Mouse (Mus musculus): Measurements from ENCODE around the gene Sowaha.
"Not testable (repeated sequence)": the region's sequence is repeated elsewhere in the genome, so short reads cannot be mapped to it uniquely, and the experiment has no call there.

Sowaha gene

GRCm38 (mm10) chr11:53435504-53435903 lies 44.6 kb downstream of the Sowaha start:
- no peak for DNase-seq

- no peak for DNase-seq
Observed at GRCm38 (mm10) chr11:53433057-53433456, 47.0 kb downstream of the Sowaha start.

GRCm38 (mm10) chr11:53431347-53432056 lies 48.6 kb downstream of the Sowaha start:
- no peak for DNase-seq

- peak; percentile 100 for DNase-seq
Observed at GRCm38 (mm10) chr11:53430670-53431346, 49.3 kb downstream of the Sowaha start, which contains the start of the genes Uqcrq and Gdf9. Gene Uqcrq (minus strand): TSS chr11:53430831. Gene Gdf9 (plus strand): TSS chr11:53431023.

GRCm38 (mm10) chr11:53430300-53430669 lies 49.8 kb downstream of the Sowaha start:
- DNase-seq = no peak

- DNase-seq = no peak
Observed at GRCm38 (mm10) chr11:53429182-53429581, 50.9 kb downstream of the Sowaha start.

- no peak for DNase-seq
Observed at GRCm38 (mm10) chr11:53428716-53429057, 51.4 kb downstream of the Sowaha start.

GRCm38 (mm10) chr11:53427993-53428715 lies 51.9 kb downstream of the Sowaha start:
- DNase-seq = no peak

- not testable (repeated sequence) for DNase-seq
Observed at GRCm38 (mm10) chr11:53426914-53427313, 53.2 kb downstream of the Sowaha start.

Data from cerebellum, postnatal 36 days (tissue).